Mouse (Mus musculus) heart, embryonic 13.5 days (tissue): Measurements from ENCODE around the gene Nsmf. TPM values are rescaled to one million over a fixed set of nuclear protein-coding genes. Genes with fewer than 3 reads are reported as not detected.

Source experiments
- ATAC-seq: fragments of 200-750 bp; cut with Nextera tagmentation; 2 replicates; pipeline ENCODE4 v1.8.0; 2017; ENCODE audit warnings: moderate TSS enrichment; ENCODE audit not compliant: insufficient number of reproducible peaks, low FRiP score, low TSS enrichment; ENCODE audit errors: extremely low read depth
- H3K27ac ChIP-seq: fragments of 300-500 bp; sonication (generic); replicated peaks from 2 replicates; pipeline ENCODE4 v1.5.1; 2015; ENCODE audit warnings: moderate library complexity, mild to moderate bottlenecking, inconsistent platforms
- H3K27me3 ChIP-seq: fragments of 300-500 bp; sonication (generic); replicated peaks from 2 replicates; pipeline ENCODE4 v1.6.1; 2015; ENCODE audit warnings: mild to moderate bottlenecking, inconsistent platforms
- H3K36me3 ChIP-seq: fragments of 300-500 bp; sonication (generic); 2 replicates; pipeline ENCODE4 v1.6.1; 2015; ENCODE audit warnings: mild to moderate bottlenecking, inconsistent platforms
- H3K4me1 ChIP-seq: fragments of 300-500 bp; sonication (generic); 2 replicates; pipeline ENCODE4 v1.6.1; 2015; ENCODE audit warnings: inconsistent platforms
- H3K4me2 ChIP-seq: fragments of 300-500 bp; sonication (generic); 2 replicates; pipeline ENCODE4 v1.6.1; 2015; ENCODE audit warnings: inconsistent platforms, mild to moderate bottlenecking, moderate library complexity
- H3K4me3 ChIP-seq: fragments of 300-500 bp; sonication (generic); 2 replicates; pipeline ENCODE4 v1.5.1; 2015; ENCODE audit warnings: moderate library complexity, mild to moderate bottlenecking, inconsistent platforms
- H3K9ac ChIP-seq: fragments of 300-500 bp; sonication (generic); 2 replicates; pipeline ENCODE4 v1.6.1; 2015; ENCODE audit warnings: inconsistent platforms, mild to moderate bottlenecking, moderate library complexity
- H3K9me3 ChIP-seq: fragments of 300-500 bp; sonication (generic); 2 replicates; pipeline ENCODE4 v1.6.1; 2016; ENCODE audit warnings: inconsistent platforms
- WGBS: fragments of 180-500 bp; shearing (Covaris S2); methylation state at CpG from one replicate; pipeline ENCODE4 v1.1.7; 2015; ENCODE audit warnings: mixed read lengths; 5-methylcytosine and 5-hydroxymethylcytosine counted together
- polyA plus RNA-seq: library from polyadenylated mRNA; unstranded; fragments of >200 nt; fragmentation: Nextera tagmentation; extraction: Ambion mirVana; gene quantifications from 2 replicates; pipeline ENCODE4 v1.2.1, GENCODE M21; 2015

The Nsmf gene
- polyA plus RNA-seq, 1 experiment from 2014 or later, result 49.4 TPM

- no peak for ATAC-seq
- Histone ChIP-seq H3K4me2 (no peak overlapping the region), H3K36me3 (no peaks in the 10 kb centered on the region), H3K27me3 (peaks cover 35% of the 10 kb centered on the region), H3K27ac (no peak overlapping the region), H3K4me3 (no peak overlapping the region), H3K9ac (no peak overlapping the region), H3K9me3 (no peaks in the 10 kb centered on the region), H3K4me1 (no peaks in the 10 kb centered on the region)
- WGBS, result 81% methylated on average over 5 of the region's 5 CpGs
Measured at GRCm38 (mm10) chr2:25085571-25085970, 31.4 kb downstream of the Nsmf start.

- ATAC-seq, result no peak
- no peaks in the 10 kb centered on the region for H3K36me3 ChIP-seq
- H3K9ac ChIP-seq, result no peak overlapping the region
- no peak overlapping the region for H3K4me3 ChIP-seq
- 87% methylated on average over 2 of the region's 2 CpGs for WGBS
- H3K27ac ChIP-seq, result no peak overlapping the region
- no peaks in the 10 kb centered on the region for H3K9me3 ChIP-seq
- no peak overlapping the region for H3K4me2 ChIP-seq
- H3K4me1 ChIP-seq, result no peaks in the 10 kb centered on the region
- peaks cover 36% of the 10 kb centered on the region for H3K27me3 ChIP-seq
Measured at GRCm38 (mm10) chr2:25087842-25088241, 33.7 kb downstream of the Nsmf start.

- H3K9ac ChIP-seq, result no peak overlapping the region
- no peak overlapping the region for H3K4me3 ChIP-seq
- no peaks in the 10 kb centered on the region for H3K9me3 ChIP-seq
- ATAC-seq, result no peak
- 74% methylated on average over 3 of the region's 3 CpGs for WGBS
- no peaks in the 10 kb centered on the region for H3K4me1 ChIP-seq
- H3K27me3 ChIP-seq, result peaks cover 37% of the 10 kb centered on the region
- no peak overlapping the region for H3K27ac ChIP-seq
- no peak overlapping the region for H3K4me2 ChIP-seq
- no peaks in the 10 kb centered on the region for H3K36me3 ChIP-seq
Measured at GRCm38 (mm10) chr2:25088636-25089035, 34.5 kb downstream of the Nsmf start.

GRCm38 (mm10) chr2:25094785-25095108 is 40.6 kb downstream of the Nsmf start:
- peaks cover 4% of the 10 kb centered on the region; the same call in 1 of the 2 replicates for H3K4me1 ChIP-seq
- no peaks in the 10 kb centered on the region for H3K9me3 ChIP-seq
- WGBS, result 29% methylated on average over 17 of the region's 17 CpGs
- peaks cover 59% of the 10 kb centered on the region for H3K27me3 ChIP-seq
- H3K4me2 ChIP-seq, result peak overlapping the region; percentile 52
- no peaks in the 10 kb centered on the region for H3K36me3 ChIP-seq
- peak overlapping the region; percentile 25 for H3K4me3 ChIP-seq
- no peak for ATAC-seq
- H3K9ac ChIP-seq, result no peak overlapping the region
- no peak overlapping the region for H3K27ac ChIP-seq

- H3K27me3 ChIP-seq, result peaks cover 61% of the 10 kb centered on the region
- H3K9ac ChIP-seq, result no peak within 1 kb of the TSS
- peak within 1 kb of the TSS; percentile 25 for H3K4me3 ChIP-seq
- no peak for ATAC-seq
- peaks cover 4% of the 10 kb centered on the region; the same call in 1 of the 2 replicates for H3K4me1 ChIP-seq
- no peak within 1 kb of the TSS for H3K27ac ChIP-seq
- H3K36me3 ChIP-seq, result no peaks in the 10 kb centered on the region
- 39% methylated on average over 28 of the region's 28 CpGs for WGBS
- H3K4me2 ChIP-seq, result peak within 1 kb of the TSS; percentile 52
- H3K9me3 ChIP-seq, result no peaks in the 10 kb centered on the region
Measured at GRCm38 (mm10) chr2:25095109-25095850, 41.1 kb downstream of the Nsmf start, which contains the start of gene Noxa1. Gene Noxa1 (minus strand): TSS chr2:25095149.

- Histone ChIP-seq H3K4me1 (peaks cover 4% of the 10 kb centered on the region; the same call in 1 of the 2 replicates), H3K27me3 (peaks cover 49% of the 10 kb centered on the region), H3K4me3 (no peak overlapping the region), H3K27ac (no peak overlapping the region), H3K36me3 (no peaks in the 10 kb centered on the region), H3K4me2 (no peak overlapping the region), H3K9ac (no peak overlapping the region), H3K9me3 (no peaks in the 10 kb centered on the region)
- 57% methylated on average over 3 of the region's 3 CpGs for WGBS
- ATAC-seq, result no peak
Measured at GRCm38 (mm10) chr2:25098005-25098615, 44.0 kb downstream of the Nsmf start.

GRCm38 (mm10) chr2:25098956-25099355 is 44.8 kb downstream of the Nsmf start:
- 46% methylated on average over 5 of the region's 5 CpGs for WGBS

GRCm38 (mm10) chr2:25099703-25100102 is 45.5 kb downstream of the Nsmf start:
- H3K4me2 ChIP-seq, result no peak overlapping the region
- H3K4me1 ChIP-seq, result peaks cover 4% of the 10 kb centered on the region; the same call in 1 of the 2 replicates
- peaks cover 39% of the 10 kb centered on the region for H3K27me3 ChIP-seq
- no peak overlapping the region for H3K27ac ChIP-seq
- H3K36me3 ChIP-seq, result no peaks in the 10 kb centered on the region
- H3K9ac ChIP-seq, result no peak overlapping the region
- no peak for ATAC-seq
- 66% methylated on average over 3 of the region's 3 CpGs for WGBS
- no peaks in the 10 kb centered on the region for H3K9me3 ChIP-seq
- no peak overlapping the region for H3K4me3 ChIP-seq

More at GRCm38 (mm10) chr2:25098956-25099355, 44.8 kb downstream of the Nsmf start:
- Histone ChIP-seq H3K27me3 (peaks cover 46% of the 10 kb centered on the region), H3K9ac (no peak overlapping the region), H3K36me3 (no peaks in the 10 kb centered on the region), H3K4me3 (no peak overlapping the region), H3K4me2 (no peak overlapping the region), H3K27ac (no peak overlapping the region), H3K4me1 (peaks cover 4% of the 10 kb centered on the region; the same call in 1 of the 2 replicates), H3K9me3 (no peaks in the 10 kb centered on the region)
- no peak for ATAC-seq

GRCm38 (mm10) chr2:25104122-25104521 is 50.0 kb downstream of the Nsmf start:
- no peak overlapping the region for H3K27ac ChIP-seq
- peaks cover 25% of the 10 kb centered on the region for H3K4me1 ChIP-seq
- H3K4me2 ChIP-seq, result no peak overlapping the region
- no peak overlapping the region for H3K9ac ChIP-seq
- ATAC-seq, result no peak
- no peaks in the 10 kb centered on the region for H3K9me3 ChIP-seq
- no peaks in the 10 kb centered on the region for H3K36me3 ChIP-seq
- no peak overlapping the region for H3K4me3 ChIP-seq
- WGBS, result 89% methylated on average over 2 of the region's 2 CpGs
- peaks cover 23% of the 10 kb centered on the region for H3K27me3 ChIP-seq

- 36% methylated on average over 3 of the region's 3 CpGs for WGBS
- Histone ChIP-seq H3K27ac (peak overlapping the region; percentile 70), H3K9me3 (no peaks in the 10 kb centered on the region), H3K4me3 (no peak overlapping the region), H3K4me1 (peaks cover 30% of the 10 kb centered on the region), H3K27me3 (peaks cover 9% of the 10 kb centered on the region; the same call in 1 of the 2 replicates), H3K4me2 (no peak overlapping the region), H3K9ac (no peak overlapping the region), H3K36me3 (no peaks in the 10 kb centered on the region)
- no peak for ATAC-seq
Measured at GRCm38 (mm10) chr2:25106045-25106444, 51.9 kb downstream of the Nsmf start.

- no peaks in the 10 kb centered on the region for H3K9me3 ChIP-seq
- H3K4me3 ChIP-seq, result no peak overlapping the region
- H3K27me3 ChIP-seq, result no peaks in the 10 kb centered on the region
- peaks cover 35% of the 10 kb centered on the region for H3K4me1 ChIP-seq
- ATAC-seq, result no peak
- no peaks in the 10 kb centered on the region for H3K36me3 ChIP-seq
- no peak overlapping the region for H3K9ac ChIP-seq
- no peak overlapping the region for H3K4me2 ChIP-seq
- H3K27ac ChIP-seq, result no peak overlapping the region
Measured at GRCm38 (mm10) chr2:25109487-25109886, 55.3 kb downstream of the Nsmf start.
